Mouse (Mus musculus) embryonic facial prominence, embryonic 10.5 days (tissue): ENCODE measurements around the gene Hes7. TPM values are rescaled to one million over a fixed set of nuclear protein-coding genes. Genes with fewer than 3 reads are reported as not detected.

Experiments used
- DNase-seq: peaks from one replicate; pipeline ENCODE4 v3.0.0-alpha.2; 2017; ENCODE audit warnings: low spot score
- H3K27ac ChIP-seq: fragments of 300-500 bp; sonication (generic); replicated peaks from 2 replicates; pipeline ENCODE4 v1.5.1; 2016; ENCODE audit warnings: mild to moderate bottlenecking
- H3K27me3 ChIP-seq: fragments of 300-500 bp; sonication (generic); replicated peaks from 2 replicates; pipeline ENCODE4 v1.6.1; 2016; ENCODE audit warnings: low read depth, mild to moderate bottlenecking; ENCODE audit not compliant: poor library complexity, severe bottlenecking
- H3K36me3 ChIP-seq: fragments of 300-500 bp; sonication (generic); replicated peaks from 2 replicates; pipeline ENCODE4 v1.6.1; 2016; ENCODE audit warnings: mild to moderate bottlenecking, moderate library complexity
- H3K4me1 ChIP-seq: fragments of 300-500 bp; sonication (generic); 2 replicates; pipeline ENCODE4 v1.6.1; 2016
- H3K4me3 ChIP-seq: fragments of 300-500 bp; sonication (generic); 2 replicates; pipeline ENCODE4 v1.5.1; 2016; ENCODE audit warnings: mild to moderate bottlenecking, moderate library complexity
- H3K9me3 ChIP-seq: fragments of 300-500 bp; sonication (generic); 2 replicates; pipeline ENCODE4 v1.6.1; 2016; ENCODE audit warnings: mild to moderate bottlenecking
- WGBS: fragments of 180-500 bp; shearing (Covaris S2); methylation state at CpG from one replicate; pipeline ENCODE4 v1.1.7; 2016; 5-methylcytosine and 5-hydroxymethylcytosine counted together
- polyA plus RNA-seq: library from polyadenylated mRNA; unstranded; fragments of >200 nt; fragmentation: Nextera tagmentation; extraction: Ambion mirVana; gene quantifications from 2 replicates; pipeline ENCODE4 v1.2.1, GENCODE M21; 2016

The Hes7 gene
- polyA plus RNA-seq, 1 experiment from 2014 or later = 0.36 TPM

DNA sequence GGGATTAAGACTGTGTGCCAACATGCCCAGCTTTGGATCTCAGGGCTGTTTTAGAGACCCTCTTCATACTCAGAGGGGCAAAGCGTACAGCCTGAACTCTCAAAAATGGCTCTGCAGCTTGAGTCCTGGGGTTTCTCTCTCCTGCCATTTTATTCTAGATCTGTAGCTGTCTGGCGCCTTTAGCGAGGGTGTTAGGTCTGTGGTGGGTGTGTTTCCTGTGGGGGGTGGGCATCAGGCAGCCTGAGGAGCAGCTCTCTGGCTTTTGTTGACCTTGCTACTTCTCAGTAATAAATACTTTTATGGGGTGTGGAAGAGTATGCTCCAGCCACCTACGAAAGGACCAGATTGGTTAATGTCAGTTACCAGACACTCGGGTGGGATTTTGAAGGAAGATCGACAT, 42.2 kb upstream of the Hes7 start:
- DNase-seq = no peak
- Histone ChIP-seq H3K36me3 (no peaks in the 10 kb centered on the region), H3K9me3 (no peaks in the 10 kb centered on the region), H3K27me3 (no peaks in the 10 kb centered on the region), H3K4me1 (peaks cover 20% of the 10 kb centered on the region), H3K27ac (no peak overlapping the region), H3K4me3 (no peak overlapping the region)
- WGBS = 74% methylated on average over 6 of the region's 6 CpGs

DNA sequence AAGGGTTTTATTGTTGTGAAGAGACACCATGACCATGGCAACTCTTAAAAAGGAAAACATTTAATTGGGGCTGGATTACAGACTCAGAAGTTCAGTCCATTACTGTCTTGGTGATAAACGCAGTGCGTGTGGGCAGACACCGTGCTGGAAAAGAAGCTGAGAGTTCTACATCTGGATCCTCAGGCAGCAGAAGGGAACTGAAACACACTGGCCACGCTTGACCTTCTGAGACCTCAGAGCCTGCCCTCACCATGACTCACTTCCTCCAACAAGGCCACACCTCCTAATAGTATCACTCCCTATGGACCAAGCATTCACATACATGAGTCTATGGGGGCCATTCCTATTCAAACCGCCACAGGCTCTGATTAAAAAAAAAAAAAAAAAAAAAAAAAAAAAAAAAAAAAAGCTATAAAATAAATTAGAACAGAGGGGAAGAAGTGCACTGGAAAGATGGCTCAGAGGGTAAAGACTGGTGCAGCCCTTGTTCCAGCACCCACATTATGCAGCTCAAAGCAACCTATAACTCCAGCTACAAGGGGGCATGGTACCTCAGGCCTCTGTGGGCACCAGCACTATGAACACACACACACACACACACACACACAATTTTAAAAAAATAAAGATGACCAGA, 41.3 kb upstream of the Hes7 start:
- WGBS = 75% methylated on average over 5 of the region's 5 CpGs
- no peaks in the 10 kb centered on the region for H3K9me3 ChIP-seq
- no peaks in the 10 kb centered on the region for H3K27me3 ChIP-seq
- no peaks in the 10 kb centered on the region for H3K36me3 ChIP-seq
- H3K4me3 ChIP-seq = 0 out of 2 replicates have a peak overlapping the region, but pooled peaks have one; percentile 0
- H3K27ac ChIP-seq = no peak overlapping the region
- peaks cover 19% of the 10 kb centered on the region for H3K4me1 ChIP-seq
- no peak for DNase-seq

DNA sequence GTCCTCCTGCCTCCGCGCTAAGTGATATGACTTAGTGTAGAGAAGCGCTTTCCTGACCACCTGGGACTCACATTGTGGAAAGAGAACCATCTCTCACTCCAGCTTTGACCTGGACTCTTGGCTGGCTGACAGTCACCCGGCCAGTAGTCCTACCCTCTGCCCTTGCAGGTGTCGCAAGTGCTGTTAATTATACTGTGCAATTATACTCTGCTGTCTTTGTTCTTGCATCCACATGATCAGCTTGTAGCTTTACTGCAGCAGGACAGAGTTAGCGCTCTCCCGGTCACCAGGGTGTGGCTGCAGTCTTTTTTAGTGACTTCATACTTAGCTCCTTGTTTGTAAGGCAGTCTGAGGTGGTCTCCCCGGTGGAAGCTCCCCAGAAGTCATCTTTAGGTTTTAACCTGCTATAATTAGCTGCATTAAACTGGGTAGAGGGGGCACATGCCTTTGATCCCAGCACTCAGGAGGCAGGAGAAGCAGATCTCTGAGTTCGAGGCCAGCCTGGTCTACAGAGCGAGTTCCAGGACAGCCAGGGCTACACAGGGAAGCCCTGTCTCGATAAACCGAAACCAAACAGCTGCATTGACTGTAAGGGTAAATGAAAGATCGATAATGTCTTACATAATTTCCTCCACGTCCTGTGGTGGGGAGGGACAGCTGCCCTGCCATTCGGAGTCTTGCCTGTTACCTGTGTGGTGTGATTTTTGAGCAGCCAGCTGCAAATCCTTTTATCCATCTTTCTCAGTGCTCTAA, 39.9 kb upstream of the Hes7 start:
- 84% methylated on average over 15 of the region's 15 CpGs for WGBS
- Histone ChIP-seq H3K4me1 (peaks cover 10% of the 10 kb centered on the region; the same call in 1 of the 2 replicates), H3K27me3 (no peaks in the 10 kb centered on the region), H3K27ac (no peak overlapping the region), H3K36me3 (no peaks in the 10 kb centered on the region), H3K4me3 (no peak overlapping the region), H3K9me3 (no peaks in the 10 kb centered on the region)
- no peak for DNase-seq

DNA sequence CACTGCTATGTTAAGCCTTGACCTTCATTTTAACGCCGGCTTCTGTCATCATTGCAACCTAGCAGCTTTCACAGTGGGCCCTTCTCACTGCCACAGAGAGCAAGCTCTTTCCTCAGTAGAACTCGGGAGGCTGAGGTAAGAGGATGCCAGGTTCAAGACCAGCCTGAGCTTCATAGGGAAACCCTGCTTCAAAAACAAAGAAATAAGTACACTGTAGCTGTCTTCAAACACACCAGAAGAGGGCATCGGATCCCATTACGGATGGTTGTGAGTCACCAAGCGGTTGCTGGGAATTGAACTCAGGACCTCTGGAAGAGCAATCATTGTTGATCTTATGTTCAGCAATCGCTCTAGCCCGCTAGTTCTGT, 39.4 kb upstream of the Hes7 start:
- Histone ChIP-seq H3K36me3 (no peaks in the 10 kb centered on the region), H3K4me3 (no peak overlapping the region), H3K27me3 (no peaks in the 10 kb centered on the region), H3K4me1 (peaks cover 13% of the 10 kb centered on the region), H3K27ac (no peak overlapping the region), H3K9me3 (no peaks in the 10 kb centered on the region)
- no peak for DNase-seq
- 90% methylated on average over 8 of the region's 8 CpGs for WGBS

DNA sequence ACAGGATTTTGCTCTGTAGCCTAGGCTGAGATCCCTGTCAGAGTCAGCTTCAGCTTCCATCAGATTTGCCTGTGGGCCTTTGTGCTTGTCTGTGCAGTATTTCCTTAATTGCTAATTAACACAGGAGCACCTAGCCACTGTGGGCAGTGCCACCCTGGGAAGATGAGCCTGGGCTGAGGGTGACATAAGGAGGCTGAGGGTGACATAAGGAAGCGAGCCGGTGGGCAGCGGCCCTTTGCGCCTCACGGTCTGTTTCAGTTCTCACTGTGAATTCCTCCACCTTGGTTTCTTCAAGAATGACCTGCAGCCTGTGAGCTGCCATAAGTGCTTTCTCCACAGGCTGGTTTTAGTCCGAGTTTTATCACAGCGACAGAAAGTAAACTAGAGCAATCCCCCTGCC, 38.6 kb upstream of the Hes7 start:
- Histone ChIP-seq H3K36me3 (no peaks in the 10 kb centered on the region), H3K27ac (no peak overlapping the region), H3K27me3 (no peaks in the 10 kb centered on the region), H3K9me3 (no peaks in the 10 kb centered on the region), H3K4me1 (peaks cover 14% of the 10 kb centered on the region), H3K4me3 (0 out of 2 replicates have a peak overlapping the region, but pooled peaks have one; percentile 25)
- DNase-seq = no peak
- 86% methylated on average over 7 of the region's 7 CpGs for WGBS

DNA sequence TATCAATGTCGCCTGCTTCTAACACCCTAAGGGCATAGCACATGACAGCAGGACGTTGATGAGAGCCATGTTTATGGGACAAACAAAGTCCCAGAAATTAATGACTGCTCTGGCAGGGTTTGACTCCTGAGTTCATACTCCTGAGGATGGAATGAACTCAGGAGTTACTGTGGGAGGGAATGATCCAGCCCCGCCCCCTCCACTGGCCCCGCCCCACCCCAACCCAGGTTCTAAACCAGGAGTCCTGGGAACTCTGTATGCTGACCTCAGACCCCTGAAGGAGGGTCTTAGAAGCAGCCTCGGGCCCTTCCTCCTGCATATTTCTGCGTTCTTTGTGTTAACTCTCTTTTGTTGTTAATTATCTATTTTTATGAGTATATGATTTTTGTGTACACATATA, 34.6 kb upstream of the Hes7 start:
- WGBS = 63% methylated on average over 6 of the region's 6 CpGs
- no peaks in the 10 kb centered on the region for H3K27me3 ChIP-seq
- H3K4me3 ChIP-seq = no peak overlapping the region
- H3K36me3 ChIP-seq = peaks cover 13% of the 10 kb centered on the region
- no peak overlapping the region for H3K27ac ChIP-seq
- DNase-seq = no peak
- H3K4me1 ChIP-seq = peaks cover 42% of the 10 kb centered on the region
- H3K9me3 ChIP-seq = no peaks in the 10 kb centered on the region

DNA sequence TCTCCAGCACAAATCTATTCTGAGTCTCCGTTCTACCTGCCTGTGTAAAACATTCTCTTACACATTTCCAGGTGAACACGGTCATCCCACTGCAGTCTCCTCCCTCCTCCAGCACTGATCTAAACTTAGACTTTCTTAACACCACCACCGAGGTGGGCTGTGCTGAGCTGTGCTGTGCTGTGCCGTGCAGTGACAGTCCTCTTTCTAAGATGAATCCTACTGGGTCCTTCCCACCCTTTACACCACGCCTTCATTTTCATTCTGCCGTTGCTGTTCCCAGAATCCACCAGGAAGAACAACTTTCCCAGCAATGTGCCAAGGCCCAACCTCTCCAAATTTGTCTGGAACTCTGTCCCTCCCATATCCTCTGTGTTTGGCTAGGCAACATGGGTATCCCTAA, 33.8 kb upstream of the Hes7 start:
- Histone ChIP-seq H3K36me3 (peaks cover 20% of the 10 kb centered on the region), H3K27ac (peak overlapping the region; percentile 71; the same call in 1 of the 2 replicates), H3K27me3 (no peaks in the 10 kb centered on the region), H3K9me3 (no peaks in the 10 kb centered on the region), H3K4me3 (no peak overlapping the region), H3K4me1 (peaks cover 42% of the 10 kb centered on the region)
- DNase-seq = no peak
- 76% methylated on average over 6 of the region's 6 CpGs for WGBS

DNA sequence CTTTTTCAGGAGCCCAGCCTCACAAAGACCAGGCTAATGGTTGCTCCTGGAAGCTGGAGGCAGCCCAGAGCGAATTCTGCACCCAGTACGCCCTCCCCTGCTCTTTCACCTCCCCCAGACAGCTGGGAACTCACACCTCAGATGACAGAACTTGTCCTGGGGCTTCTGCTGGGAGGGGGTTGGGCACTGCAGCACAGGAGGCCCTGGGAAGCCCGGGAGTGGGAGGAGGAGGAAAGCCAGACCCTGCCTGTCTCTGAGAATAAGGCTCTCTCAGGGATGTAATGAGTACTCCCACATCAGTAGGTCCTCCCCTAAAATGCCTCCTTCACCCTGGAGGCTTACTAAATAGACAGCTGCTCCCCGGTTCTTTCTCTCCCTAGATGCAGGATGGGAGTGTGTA, 33.1 kb upstream of the Hes7 start:
- H3K4me1 ChIP-seq = peaks cover 42% of the 10 kb centered on the region
- no peaks in the 10 kb centered on the region for H3K27me3 ChIP-seq
- H3K4me3 ChIP-seq = peak overlapping the region; percentile 87; the same call in 1 of the 2 replicates
- peaks cover 27% of the 10 kb centered on the region for H3K36me3 ChIP-seq
- WGBS = 31% methylated on average over 4 of the region's 4 CpGs
- DNase-seq = peak; percentile 44
- H3K27ac ChIP-seq = peak overlapping the region; percentile 71
- no peaks in the 10 kb centered on the region for H3K9me3 ChIP-seq

DNA sequence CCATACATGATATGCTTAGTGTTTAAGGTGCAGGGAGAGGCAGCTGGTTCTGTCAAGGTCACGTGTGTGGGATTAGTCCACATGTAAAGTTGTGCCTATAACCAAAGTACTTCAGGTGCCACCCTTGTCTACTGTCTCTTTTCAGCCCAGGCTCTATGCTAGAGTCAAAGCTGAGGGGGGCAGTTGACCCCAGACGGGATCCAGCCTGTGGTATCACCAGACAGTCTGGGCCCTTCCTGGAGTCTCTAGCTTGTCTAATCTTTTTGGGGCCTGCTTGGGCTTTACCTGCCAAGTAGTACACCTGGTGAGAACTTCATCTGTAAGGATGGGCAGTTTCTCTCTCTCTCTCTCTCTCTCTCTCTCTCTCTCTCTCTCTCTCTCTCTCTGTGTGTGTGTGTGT, 32.6 kb upstream of the Hes7 start:
- Histone ChIP-seq H3K36me3 (peaks cover 31% of the 10 kb centered on the region), H3K4me1 (peaks cover 42% of the 10 kb centered on the region), H3K9me3 (no peaks in the 10 kb centered on the region), H3K27ac (peak overlapping the region; percentile 99), H3K4me3 (peak overlapping the region; percentile 87), H3K27me3 (no peaks in the 10 kb centered on the region)
- DNase-seq = no peak
- WGBS = 75% methylated on average over 2 of the region's 2 CpGs

DNA sequence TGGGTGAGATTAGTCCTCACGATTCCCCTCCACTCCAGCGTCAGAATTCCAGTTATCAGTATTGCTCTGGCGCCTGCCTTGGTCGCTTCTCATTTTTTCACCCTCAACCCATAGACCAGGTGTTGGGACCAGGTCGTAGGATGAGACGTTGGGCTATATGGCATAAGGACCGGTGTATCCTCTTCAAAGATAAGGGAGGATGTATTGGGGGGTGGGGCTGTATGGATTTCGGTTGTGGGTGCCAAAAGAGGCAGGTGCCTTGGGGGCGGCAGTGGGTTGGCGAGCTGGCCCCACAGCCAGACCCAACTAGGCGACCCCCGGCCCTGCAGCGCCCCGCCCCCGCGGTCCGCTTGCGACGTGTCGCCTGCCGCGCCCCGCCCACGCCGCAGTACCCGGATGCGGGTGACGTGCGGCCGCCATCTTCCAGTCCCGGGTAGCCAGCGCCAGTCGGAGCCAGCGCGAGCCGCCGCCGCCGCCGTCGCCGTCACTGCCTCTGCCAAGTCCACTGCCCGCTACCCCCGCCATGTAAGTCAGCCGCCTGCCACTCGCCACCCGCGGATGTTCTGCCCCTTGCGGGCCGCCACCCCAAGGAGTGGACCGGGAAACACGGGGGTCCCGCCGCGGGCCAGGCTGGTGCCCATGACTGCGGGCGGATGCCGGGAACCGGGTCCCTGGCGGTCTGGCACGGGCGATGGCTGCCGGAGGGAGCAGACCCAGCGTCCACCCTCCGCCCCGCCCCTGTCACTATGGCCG, 31.9 kb upstream of the Hes7 start, which contains the start of gene Vamp2:
Vamp2 (plus strand) TSS at position 388 of the 753 bp plus-strand sequence.
- Histone ChIP-seq H3K27me3 (no peaks in the 10 kb centered on the region), H3K36me3 (peaks cover 34% of the 10 kb centered on the region), H3K4me3 (peak within 1 kb of the TSS; percentile 87), H3K27ac (peak within 1 kb of the TSS; percentile 99), H3K9me3 (no peaks in the 10 kb centered on the region), H3K4me1 (peaks cover 42% of the 10 kb centered on the region)
- DNase-seq = peak; percentile 96
- under 1% methylated on average over 67 of the region's 67 CpGs for WGBS

DNA sequence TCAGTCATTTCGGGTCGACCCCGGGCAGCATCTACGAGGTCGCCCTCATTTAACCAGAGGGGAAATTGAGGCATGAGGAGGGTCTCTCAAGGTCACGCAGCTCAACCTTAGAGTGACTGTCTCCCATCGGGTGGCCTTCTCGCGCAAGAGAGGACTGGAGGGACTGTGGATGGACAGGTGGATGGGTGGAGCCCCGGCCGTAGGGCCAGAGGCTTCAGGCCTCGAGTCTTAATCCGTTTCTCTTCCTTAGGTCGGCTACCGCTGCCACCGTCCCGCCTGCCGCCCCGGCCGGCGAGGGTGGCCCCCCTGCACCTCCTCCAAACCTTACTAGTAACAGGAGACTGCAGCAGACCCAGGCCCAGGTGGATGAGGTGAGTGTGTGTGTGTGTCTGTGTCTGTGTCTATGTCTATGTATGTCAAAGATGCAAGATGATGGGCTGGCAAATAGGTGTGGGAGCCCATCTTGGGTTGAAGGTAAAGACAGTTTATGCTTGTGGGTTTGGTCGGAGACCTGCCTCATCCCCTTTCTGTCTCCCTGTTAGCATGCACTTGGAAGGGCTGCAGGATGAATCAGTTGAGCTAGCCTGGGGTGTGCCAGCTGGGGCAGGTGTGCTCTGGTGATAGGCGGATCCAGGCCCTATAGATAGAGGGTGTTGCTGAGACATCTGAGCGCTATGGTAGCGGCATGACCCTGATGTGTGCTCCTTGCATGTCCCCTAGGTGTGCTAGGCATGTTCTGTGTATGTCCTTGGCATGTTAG, 31.2 kb upstream of the Hes7 start:
- DNase-seq = no peak
- peak overlapping the region; percentile 99 for H3K27ac ChIP-seq
- peaks cover 45% of the 10 kb centered on the region for H3K4me1 ChIP-seq
- peak overlapping the region; percentile 87 for H3K4me3 ChIP-seq
- no peaks in the 10 kb centered on the region for H3K9me3 ChIP-seq
- peaks cover 34% of the 10 kb centered on the region for H3K36me3 ChIP-seq
- 11% methylated on average over 25 of the region's 25 CpGs for WGBS
- no peaks in the 10 kb centered on the region for H3K27me3 ChIP-seq
